Mouse (Mus musculus) spleen, postnatal 36 days (tissue): ENCODE measurements at regions not wholly inside any gene's neighbourhood (a gene's known extent, or its start where the extent isn't known, plus 50 kb on each side); places are given as distances from the start of the nearest gene placed in this dataset.

Experiments used
- DNase-seq, 2 experiments: peaks; one replicate each; pipeline ENCODE4 v3.0.0; 2022; ENCODE audit warnings: low spot score in 2 of 2, mixed read lengths in 1 of 2

DNA sequence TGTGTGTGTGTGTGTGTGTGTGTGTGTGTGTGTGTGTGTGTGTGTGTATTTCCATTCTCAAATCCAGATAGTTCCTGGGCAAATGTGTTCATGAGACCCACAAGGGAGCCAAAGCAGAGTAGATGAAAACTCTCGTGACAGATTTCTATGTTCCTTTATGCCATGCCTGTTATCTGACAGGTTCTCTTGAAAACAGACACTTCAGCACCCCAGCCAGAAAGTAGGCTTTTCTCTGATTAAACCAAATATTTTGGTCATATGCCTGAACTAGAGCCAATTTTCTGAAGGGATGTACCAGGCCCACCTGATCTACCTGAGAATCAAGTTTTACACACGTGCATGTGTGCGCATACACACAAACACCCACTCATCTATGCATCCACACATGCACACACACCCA lies 95.5 kb downstream of the Psat1 start:
- DNase-seq: no peak

GRCm38 (mm10) chr19:15850722-15851121 lies 96.4 kb downstream of the Psat1 start:
- DNase-seq: no peak

GRCm38 (mm10) chr19:15849235-15849634 lies 97.9 kb downstream of the Psat1 start:
- no peak for DNase-seq

DNA sequence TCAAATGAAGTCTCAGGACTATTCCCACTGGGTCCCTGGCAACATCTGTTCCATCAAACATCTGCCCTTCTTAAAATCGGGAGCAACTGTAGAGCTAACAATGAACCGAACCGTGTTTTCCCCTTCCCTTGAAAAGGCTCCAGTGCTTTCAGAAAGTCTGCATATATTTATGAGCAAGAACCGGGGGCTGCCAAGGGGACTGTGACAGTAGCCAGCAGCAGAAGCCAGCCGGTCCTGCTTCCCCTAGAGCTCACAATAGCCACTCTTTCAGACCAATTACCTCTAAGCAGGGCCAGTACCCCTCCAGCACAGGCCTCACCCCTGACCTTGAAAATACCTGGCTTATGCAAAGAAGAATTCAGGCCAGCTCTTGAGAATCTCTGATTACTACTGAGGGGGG lies 108.8 kb downstream of the Psat1 start:
- no peak for DNase-seq

DNA sequence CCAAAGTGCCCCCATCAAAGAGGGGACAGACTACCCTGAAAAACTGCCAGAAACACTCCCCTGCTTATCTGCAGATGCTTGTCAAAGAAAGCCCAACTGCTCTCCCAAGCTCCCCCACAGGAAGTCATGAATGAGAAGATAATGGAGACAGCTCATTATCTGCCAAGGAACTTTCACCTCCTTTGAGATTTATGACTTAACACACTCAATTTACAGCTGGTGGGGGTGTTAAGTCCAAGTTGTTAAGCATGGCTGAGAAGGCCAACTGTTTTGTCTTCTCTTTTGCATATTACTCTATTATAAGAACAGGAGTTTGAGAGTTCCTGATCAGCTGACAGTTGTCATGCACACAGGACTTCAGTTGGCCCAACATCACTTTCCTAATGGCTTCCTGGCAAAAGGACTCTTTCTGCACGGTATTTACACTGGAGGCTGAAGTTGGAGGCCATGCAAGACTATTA lies 109.4 kb downstream of the Psat1 start:
- peak; percentile 55 to 70 for DNase-seq

DNA sequence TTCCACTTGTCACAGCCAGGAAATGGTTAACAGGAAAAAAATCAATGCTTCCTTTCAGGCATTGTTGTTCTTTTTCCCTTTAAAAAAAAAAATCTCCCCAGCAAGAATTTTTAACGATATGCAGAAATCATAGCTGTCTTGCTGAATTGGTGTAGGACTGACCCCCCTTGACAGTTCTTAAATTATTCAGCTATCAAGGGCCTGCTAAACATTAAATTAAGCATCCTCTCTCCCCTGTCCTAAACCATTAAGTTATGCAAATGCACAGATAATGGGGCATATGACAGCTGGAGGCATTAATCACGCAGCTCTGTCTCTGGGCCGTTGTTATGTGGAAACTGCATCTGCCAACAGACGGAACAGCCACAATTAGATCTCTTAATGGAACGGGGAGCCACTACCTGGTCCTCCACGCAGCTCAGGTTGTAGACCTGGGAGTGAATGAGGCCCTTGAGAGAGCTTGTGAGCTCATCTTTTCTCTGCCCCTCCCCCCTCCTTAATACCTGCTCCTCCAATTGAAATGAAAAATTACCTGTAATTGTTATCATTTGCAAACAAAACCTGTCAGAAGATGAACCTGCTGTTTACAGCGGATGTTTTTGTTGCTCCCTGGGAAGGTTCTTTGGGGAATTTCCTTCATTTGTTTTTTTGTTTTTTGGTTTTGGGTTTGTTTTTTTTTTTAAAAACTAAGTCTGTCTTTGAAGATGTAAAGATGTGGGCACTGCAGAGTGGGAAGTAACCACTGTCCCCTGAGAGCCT lies 110.0 kb downstream of the Psat1 start:
- DNase-seq: peak; percentile 23 to 37

GRCm38 (mm10) chr19:15836201-15836955 lies 110.8 kb downstream of the Psat1 start:
- peak; percentile 28 to 44 for DNase-seq

GRCm38 (mm10) chr19:15830385-15830784 lies 116.8 kb downstream of the Psat1 start:
- DNase-seq: peak; percentile 17 to 31

GRCm38 (mm10) chr19:15829158-15829557 lies 118.0 kb downstream of the Psat1 start:
- peak; percentile 79 to 81 for DNase-seq

GRCm38 (mm10) chr19:15827990-15828705 lies 119.0 kb downstream of the Psat1 start:
- no peak for DNase-seq

- DNase-seq: no peak
These were observed 119.8 kb downstream of the Psat1 start for GRCm38 (mm10) chr19:15827120-15827989.

GRCm38 (mm10) chr19:15823688-15824371 lies 123.3 kb downstream of the Psat1 start:
- DNase-seq: peak; percentile 35 to 38

DNA sequence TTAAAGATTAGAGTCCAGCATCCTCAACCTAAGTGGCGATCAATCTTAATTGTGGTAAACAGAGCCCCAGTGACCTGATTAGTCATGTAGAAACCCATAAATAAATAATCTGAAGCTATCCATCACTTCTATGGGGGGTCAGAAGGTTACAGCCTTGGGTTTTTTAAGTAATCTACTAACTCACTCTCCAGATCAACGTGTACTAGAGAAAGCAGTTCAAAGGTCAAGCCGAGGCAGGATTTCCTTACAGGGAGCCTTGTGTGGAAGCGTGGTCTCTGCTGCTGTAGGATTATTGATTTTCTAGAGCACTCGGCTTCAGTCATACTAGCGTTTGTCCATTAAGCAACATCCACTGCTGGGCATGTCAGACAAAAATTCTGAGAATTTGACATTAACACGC lies 127.1 kb downstream of the Psat1 start:
- no peak for DNase-seq

GRCm38 (mm10) chr19:15815166-15815565 lies 132.0 kb downstream of the Psat1 start:
- DNase-seq: no peak

GRCm38 (mm10) chr19:15809008-15809407 lies 138.1 kb downstream of the Psat1 start:
- no peak for DNase-seq

GRCm38 (mm10) chr19:15807681-15808080 lies 139.5 kb downstream of the Psat1 start:
- no peak for DNase-seq

- DNase-seq: no peak
These were observed 143.8 kb downstream of the Psat1 start for GRCm38 (mm10) chr19:15803131-15803889.

GRCm38 (mm10) chr19:15802641-15803040 lies 144.5 kb downstream of the Psat1 start:
- DNase-seq: no peak

DNA sequence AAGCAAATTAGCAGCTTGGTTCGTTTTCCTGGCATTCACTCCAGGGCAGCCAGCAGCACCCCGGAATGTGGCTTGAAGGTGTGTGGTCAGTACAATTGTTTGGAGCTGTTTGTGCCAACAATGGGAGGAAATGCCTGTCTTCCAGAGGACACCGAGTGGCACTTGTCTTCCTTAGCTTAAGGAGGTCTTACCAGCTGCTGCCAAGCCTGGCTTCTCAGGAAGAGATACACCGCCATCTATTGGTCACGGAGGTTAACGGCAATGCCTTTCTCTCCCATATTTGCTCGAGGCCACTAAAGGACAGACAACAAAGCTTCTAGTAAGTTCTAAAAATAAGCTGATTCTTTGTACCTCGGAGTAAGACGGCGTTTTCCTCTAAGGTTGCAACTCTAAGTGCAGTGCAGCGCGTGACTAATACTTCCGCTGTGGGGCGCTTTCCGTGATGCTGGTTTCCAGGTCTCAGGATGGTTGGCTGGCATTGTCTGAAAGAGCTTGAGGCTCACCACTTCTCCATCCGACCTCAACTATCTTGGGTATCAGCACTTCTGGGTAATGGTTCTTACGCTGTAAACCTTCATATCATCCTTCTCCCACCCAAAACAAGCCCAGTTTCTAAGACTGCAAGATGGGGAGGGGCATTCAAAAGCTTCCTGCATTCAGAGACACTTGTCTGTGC lies 145.2 kb downstream of the Psat1 start:
- DNase-seq: peak; percentile 69 to 75
